Mouse (Mus musculus) heart, postnatal 0 days (tissue): ENCODE measurements at regions not wholly inside any gene's neighbourhood (a gene's known extent, or its start where the extent isn't known, plus 50 kb on each side); places are given as distances from the start of the nearest gene placed in this dataset.

Experiments
- ATAC-seq: fragments of 200-750 bp; cut with Nextera tagmentation; 2 replicates; pipeline ENCODE4 v1.8.0; 2017; ENCODE audit warnings: low read depth, moderate number of reproducible peaks, moderate library complexity; ENCODE audit not compliant: insufficient read depth
- DNase-seq: peaks from one replicate; pipeline ENCODE4 v3.0.0-alpha.2; 2016; ENCODE audit warnings: low spot score
- H3K27ac ChIP-seq: fragments of 300-500 bp; sonication (generic); 2 replicates; pipeline ENCODE4 v1.5.1; 2014; ENCODE audit warnings: low read depth, mild to moderate bottlenecking
- H3K27me3 ChIP-seq: fragments of 300-500 bp; sonication (generic); 2 replicates; pipeline ENCODE4 v1.6.1; 2014; ENCODE audit warnings: low read length, mixed read lengths; ENCODE audit not compliant: control insufficient read depth, insufficient read depth
- H3K36me3 ChIP-seq: fragments of 300-500 bp; sonication (generic); replicated peaks from 2 replicates; pipeline ENCODE4 v1.6.1; 2014; ENCODE audit warnings: low read length, mixed read lengths; ENCODE audit not compliant: control insufficient read depth, insufficient read depth
- H3K4me1 ChIP-seq: fragments of 300-500 bp; sonication (generic); 2 replicates; pipeline ENCODE4 v1.6.1; 2014; ENCODE audit warnings: antibody characterized with exemption; ENCODE audit not compliant: control insufficient read depth, insufficient read depth
- H3K4me2 ChIP-seq: fragments of 300-500 bp; sonication (generic); 2 replicates; pipeline ENCODE4 v1.6.1; 2014; ENCODE audit warnings: low read depth, mild to moderate bottlenecking, low read length, moderate library complexity
- H3K4me3 ChIP-seq: fragments of 300-500 bp; sonication (generic); 2 replicates; pipeline ENCODE4 v1.5.1; 2014; ENCODE audit warnings: low read depth, low read length
- H3K9ac ChIP-seq: fragments of 300-500 bp; sonication (generic); replicated peaks from 2 replicates; pipeline ENCODE4 v1.6.1; 2014; ENCODE audit warnings: low read depth, low read length, mixed read lengths
- H3K9me3 ChIP-seq: fragments of 300-500 bp; sonication (generic); replicated peaks from 2 replicates; pipeline ENCODE4 v1.6.1; 2016; ENCODE audit warnings: low read length; ENCODE audit not compliant: control insufficient read depth
- CTCF ChIP-seq: IDR thresholded peaks from 2 replicates; pipeline ENCODE4 v1.5.1; 2016; ENCODE audit warnings: antibody characterized with exemption, control low read depth, low read depth
- EP300 ChIP-seq: IDR thresholded peaks from 2 replicates; pipeline ENCODE4 v1.6.1; 2016; ENCODE audit warnings: antibody characterized with exemption, low read depth
- WGBS: fragments of 180-500 bp; shearing (Covaris S2); extraction: QIAGEN DNeasy Blood & Tissue Kit; methylation state at CpG from one replicate; pipeline ENCODE4 v1.1.7; 2014; 5-methylcytosine and 5-hydroxymethylcytosine counted together

DNA sequence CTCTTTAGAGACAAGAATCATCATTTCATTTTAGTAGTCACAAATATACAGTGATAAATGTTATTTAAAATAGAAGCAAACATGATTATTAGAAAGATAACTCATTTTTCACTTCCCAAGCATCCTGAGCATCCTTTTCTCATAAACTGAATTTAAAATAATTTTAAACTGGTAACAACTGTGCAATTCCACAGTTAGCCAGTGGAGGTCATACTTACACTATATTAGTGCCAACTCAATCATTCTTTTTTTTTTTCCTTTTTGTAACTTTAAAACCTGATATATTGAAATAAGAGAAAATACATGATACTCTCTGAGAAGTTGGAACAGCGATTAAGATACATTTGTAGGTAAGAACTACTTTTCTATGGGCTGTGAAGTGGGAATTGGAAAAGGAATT lies 113.2 kb upstream of the Gm17509 start:
- Histone ChIP-seq H3K4me3 (no peak overlapping the region), H3K4me2 (no peak overlapping the region), H3K9me3 (no peaks in the 10 kb centered on the region), H3K4me1 (no peaks in the 10 kb centered on the region), H3K9ac (no peak overlapping the region), H3K27me3 (no peaks in the 10 kb centered on the region), H3K27ac (no peak overlapping the region), H3K36me3 (no peaks in the 10 kb centered on the region)
- DNase-seq (peak; percentile 7), ATAC-seq (no peak)
- 3% methylated on average over 1 of the region's 1 CpGs for WGBS
- TF ChIP-seq EP300 (no peak), CTCF (peak; percentile 58)

DNA sequence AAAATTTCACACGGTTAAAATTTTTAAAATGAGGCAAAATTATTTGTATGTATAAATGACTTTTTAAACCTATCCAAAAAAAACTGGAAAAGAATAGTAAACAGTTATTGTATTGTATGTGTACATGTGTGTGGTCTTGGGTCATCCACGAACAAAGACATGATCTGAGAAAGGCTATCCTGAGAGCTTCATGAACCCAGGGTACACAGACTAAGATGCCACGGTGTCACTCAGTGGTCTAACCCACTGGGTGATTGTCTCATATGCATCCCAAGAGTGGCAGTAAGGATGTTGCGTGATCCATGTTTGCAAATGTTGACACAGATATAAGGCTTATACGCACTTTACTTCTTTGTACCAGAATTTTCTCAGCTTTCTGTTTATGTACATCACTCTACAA lies 113.7 kb upstream of the Gm17509 start:
- Histone ChIP-seq H3K9me3 (no peaks in the 10 kb centered on the region), H3K9ac (no peak overlapping the region), H3K27ac (no peak overlapping the region), H3K4me1 (no peaks in the 10 kb centered on the region), H3K4me3 (no peak overlapping the region), H3K27me3 (no peaks in the 10 kb centered on the region), H3K36me3 (no peaks in the 10 kb centered on the region), H3K4me2 (no peak overlapping the region)
- WGBS: 89% methylated on average over 5 of the region's 5 CpGs
- TF ChIP-seq CTCF (no peak), EP300 (no peak)
- DNase-seq: no peak
- ATAC-seq: no peak

DNA sequence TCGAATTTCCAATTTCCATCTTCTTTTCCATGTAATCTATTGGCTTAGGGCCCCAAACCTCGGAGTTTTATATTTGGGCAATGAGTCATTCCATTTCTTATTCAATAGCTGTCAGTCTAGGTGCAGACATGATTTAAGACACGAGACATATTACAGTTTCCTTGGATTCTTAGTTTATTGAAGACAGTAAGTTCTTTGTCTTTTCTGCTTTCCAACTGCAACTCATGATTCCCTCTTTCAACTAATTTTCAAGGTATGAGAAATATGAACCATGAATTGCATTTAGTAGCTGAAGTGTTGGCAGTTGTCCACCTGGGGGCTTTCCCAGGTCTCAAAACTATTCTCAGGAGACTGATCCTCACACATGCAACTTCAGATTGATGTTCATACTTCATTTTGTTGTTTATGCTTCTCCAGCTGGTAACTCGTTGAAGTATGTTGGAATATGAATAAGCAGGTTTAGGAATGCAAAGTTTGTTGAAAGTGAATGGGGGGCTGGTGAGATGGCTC lies 160.3 kb upstream of the Gm17509 start:
- DNase-seq: no peak
- H3K36me3 ChIP-seq: no peaks in the 10 kb centered on the region
- WGBS: 46% methylated on average over 4 of the region's 4 CpGs
- no peaks in the 10 kb centered on the region for H3K4me1 ChIP-seq
- H3K27me3 ChIP-seq: no peaks in the 10 kb centered on the region
- no peak overlapping the region for H3K9ac ChIP-seq
- TF ChIP-seq EP300 (no peak), CTCF (no peak)
- no peak overlapping the region for H3K4me2 ChIP-seq
- H3K27ac ChIP-seq: no peak overlapping the region
- no peak for ATAC-seq
- no peaks in the 10 kb centered on the region for H3K9me3 ChIP-seq
- H3K4me3 ChIP-seq: no peak overlapping the region

DNA sequence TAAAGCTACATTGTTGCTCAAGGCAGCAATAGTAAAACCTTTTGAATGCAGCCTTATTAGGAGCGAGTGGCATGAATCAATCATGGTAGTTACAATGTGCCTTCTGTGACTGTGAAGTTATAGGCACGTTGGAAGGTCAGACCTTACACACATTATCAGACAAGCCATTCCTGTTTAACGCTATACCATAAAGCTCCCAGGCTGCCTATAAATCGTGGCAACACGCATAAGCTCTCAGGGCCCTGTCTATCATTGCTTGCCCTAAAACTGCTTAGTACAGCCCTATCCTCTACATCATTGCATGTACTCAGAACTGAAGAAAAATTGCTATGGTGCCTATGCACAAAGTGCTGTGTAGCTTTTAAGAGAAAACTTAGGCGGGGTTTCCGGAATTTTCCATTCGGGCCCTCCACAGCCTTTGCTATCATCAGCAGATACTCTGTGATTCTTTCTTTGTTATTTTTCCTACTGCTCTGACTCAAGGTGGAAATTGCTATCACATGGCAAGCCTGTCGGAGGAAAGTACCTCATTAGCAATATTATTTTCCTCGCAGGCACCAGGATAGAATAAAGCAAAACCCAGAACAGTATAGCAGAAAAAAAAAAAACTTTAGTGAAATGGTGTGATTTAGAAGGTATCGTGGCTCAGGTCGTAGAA lies 162.7 kb upstream of the Gm17509 start:
- H3K9me3 ChIP-seq: no peaks in the 10 kb centered on the region
- H3K4me1 ChIP-seq: no peaks in the 10 kb centered on the region
- no peak overlapping the region for H3K4me3 ChIP-seq
- no peak overlapping the region for H3K9ac ChIP-seq
- H3K27me3 ChIP-seq: no peaks in the 10 kb centered on the region
- H3K36me3 ChIP-seq: no peaks in the 10 kb centered on the region
- ATAC-seq: no peak
- no peak for DNase-seq
- WGBS: 66% methylated on average over 12 of the region's 12 CpGs
- H3K27ac ChIP-seq: no peak overlapping the region
- TF ChIP-seq EP300 (no peak), CTCF (no peak)
- no peak overlapping the region for H3K4me2 ChIP-seq

DNA sequence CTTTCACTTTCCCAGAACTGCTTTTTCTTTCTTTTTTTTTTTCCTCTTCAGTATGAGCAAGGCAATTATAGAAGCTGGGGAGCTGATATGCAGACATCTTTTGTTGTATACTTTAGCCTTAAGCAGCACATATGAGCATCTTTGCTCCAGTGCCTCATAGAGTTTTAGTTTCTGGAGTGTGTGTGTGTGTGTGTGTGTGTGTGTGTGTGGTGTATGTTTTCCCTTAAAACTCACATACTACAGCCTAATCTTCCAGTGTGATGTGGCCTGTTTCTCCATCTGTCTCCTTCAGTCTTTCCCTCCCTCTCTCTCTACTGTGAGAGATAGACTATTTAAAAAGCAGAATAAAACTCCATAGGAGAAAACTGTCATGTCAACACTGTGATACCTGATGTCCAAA lies 169.4 kb upstream of the Gm17509 start:
- no peak overlapping the region for H3K4me2 ChIP-seq
- no peak overlapping the region for H3K4me3 ChIP-seq
- DNase-seq (no peak), ATAC-seq (no peak)
- TF ChIP-seq CTCF: no peak
- no peak for TF ChIP-seq EP300
- no peaks in the 10 kb centered on the region for H3K4me1 ChIP-seq
- no peaks in the 10 kb centered on the region for H3K9me3 ChIP-seq
- no peaks in the 10 kb centered on the region for H3K36me3 ChIP-seq
- H3K27me3 ChIP-seq: no peaks in the 10 kb centered on the region
- no peak overlapping the region for H3K27ac ChIP-seq
- no peak overlapping the region for H3K9ac ChIP-seq

DNA sequence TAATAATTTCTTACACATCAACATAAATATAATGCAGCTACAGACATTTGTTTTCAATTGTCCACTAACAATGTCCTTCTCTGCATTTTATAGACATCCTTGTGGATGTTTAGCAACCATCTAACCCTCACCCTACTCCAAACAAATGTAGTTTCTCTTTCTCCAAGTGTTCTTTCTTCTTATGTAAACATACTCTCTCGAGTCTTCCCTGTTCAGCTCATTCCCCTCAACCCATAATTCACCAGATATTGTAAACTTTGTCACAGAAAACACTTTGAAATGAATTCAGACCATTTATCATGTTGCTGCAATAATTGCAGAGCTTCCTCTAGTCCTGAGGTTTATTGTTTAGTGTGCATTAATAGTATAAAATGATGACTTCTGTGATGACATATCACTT lies 172.6 kb upstream of the Gm17509 start:
- ATAC-seq (no peak), DNase-seq (no peak)
- H3K27ac ChIP-seq: no peak overlapping the region
- no peak overlapping the region for H3K9ac ChIP-seq
- TF ChIP-seq EP300 (no peak), CTCF (no peak)
- H3K27me3 ChIP-seq: no peaks in the 10 kb centered on the region
- no peaks in the 10 kb centered on the region for H3K4me1 ChIP-seq
- no peaks in the 10 kb centered on the region for H3K9me3 ChIP-seq
- H3K4me3 ChIP-seq: no peak overlapping the region
- no peaks in the 10 kb centered on the region for H3K36me3 ChIP-seq
- WGBS: 35% methylated on average over 1 of the region's 1 CpGs
- no peak overlapping the region for H3K4me2 ChIP-seq
